Mouse (Mus musculus): ENCODE measurements around the gene Serpinf1. TPM values are rescaled to one million over a fixed set of nuclear protein-coding genes. Genes with fewer than 3 reads are reported as not detected.

Serpinf1 gene
- polyA plus RNA-seq, 1 experiment from 2014 or later: 50.9 TPM

DNA sequence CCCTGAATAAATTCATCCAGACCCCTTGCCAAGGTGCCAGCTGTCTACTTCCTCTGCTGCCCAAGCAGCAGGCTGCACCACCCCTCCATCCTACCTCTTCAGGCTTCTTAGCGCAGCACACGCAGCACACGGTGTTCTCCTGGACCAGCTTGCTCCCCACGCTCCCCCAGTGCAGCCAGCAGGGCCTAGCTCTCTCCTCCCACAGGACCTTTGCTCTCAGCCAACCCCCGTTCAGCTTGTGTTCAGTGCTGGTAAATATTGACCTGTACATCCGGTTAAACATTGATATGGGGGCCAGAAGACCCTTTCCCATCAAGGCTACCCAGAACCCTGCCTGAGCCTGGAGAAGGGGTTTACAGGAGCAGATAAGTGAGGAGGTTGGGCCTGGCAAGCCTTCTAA lies 16.9 kb upstream of the Serpinf1 start, which contains the start of gene Serpinf2:
Gene Serpinf2, minus strand, starts transcription at position 229 of the 400 bp plus-strand sequence.
- 79% methylated on average over 6 of the region's 6 CpGs for WGBS (ENCODE audit: insufficient replicate concordance)
- no peak within 1 kb of the TSS for H3K4me2 ChIP-seq
- H3K9ac ChIP-seq (ENCODE audit: low read depth, low read length): no peak within 1 kb of the TSS
- H3K36me3 ChIP-seq (ENCODE audit: control insufficient read depth, insufficient read depth, low read length): 0 out of 2 replicates have a peak, but pooled peaks cover 2% of the 10 kb centered on the region
- H3K4me3 ChIP-seq (ENCODE audit: low read depth, low read length): no peak within 1 kb of the TSS
- no peak for ATAC-seq (replicated peaks; ENCODE audit: insufficient number of reproducible peaks, low FRiP score, low TSS enrichment)
- peaks cover 6% of the 10 kb centered on the region for H3K4me1 ChIP-seq (ENCODE audit: control insufficient read depth, insufficient read depth, low read length)
- no peak within 1 kb of the TSS for H3K27ac ChIP-seq (ENCODE audit: low read depth, low read length)
- H3K27me3 ChIP-seq (ENCODE audit: control insufficient read depth, insufficient read depth, low read length): no peaks in the 10 kb centered on the region
- peaks cover under 1% of the 10 kb centered on the region; the same call in 1 of the 2 replicates for H3K9me3 ChIP-seq (replicated peaks; ENCODE audit: control insufficient read depth, low read length)

DNA sequence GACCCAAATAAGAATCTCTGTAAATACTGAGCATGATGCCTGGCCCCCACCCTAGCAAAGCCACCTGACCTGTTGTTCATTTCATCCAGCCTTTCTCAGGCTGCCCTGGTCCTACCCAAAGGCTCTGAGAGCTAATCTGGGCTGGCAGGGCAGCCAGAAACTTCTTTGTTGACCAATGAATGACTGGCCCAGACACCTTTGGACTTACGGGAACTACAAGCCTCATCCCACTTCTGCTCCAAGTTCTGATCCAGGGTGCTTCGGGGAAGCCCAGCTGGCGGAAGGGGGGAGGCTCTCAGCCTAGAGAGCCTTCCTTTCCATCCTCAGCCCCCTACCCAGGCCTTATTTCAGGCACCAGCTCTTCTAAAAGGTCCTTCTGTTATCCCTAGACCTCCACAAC lies 16.3 kb upstream of the Serpinf1 start:
- no peaks in the 10 kb centered on the region for H3K27me3 ChIP-seq (ENCODE audit: control insufficient read depth, insufficient read depth, low read length)
- 0 out of 2 replicates have a peak, but pooled peaks cover 1% of the 10 kb centered on the region for H3K36me3 ChIP-seq (ENCODE audit: control insufficient read depth, insufficient read depth, low read length)
- no peak overlapping the region for H3K4me2 ChIP-seq
- H3K9ac ChIP-seq (ENCODE audit: low read depth, low read length): no peak overlapping the region
- no peak for ATAC-seq (replicated peaks; ENCODE audit: insufficient number of reproducible peaks, low FRiP score, low TSS enrichment)
- H3K27ac ChIP-seq (ENCODE audit: low read depth, low read length): no peak overlapping the region
- peaks cover 4% of the 10 kb centered on the region; the same call in 1 of the 2 replicates for H3K9me3 ChIP-seq (replicated peaks; ENCODE audit: control insufficient read depth, low read length)
- H3K4me3 ChIP-seq (ENCODE audit: low read depth, low read length): no peak overlapping the region
- WGBS (ENCODE audit: insufficient replicate concordance): 82% methylated on average over 3 of the region's 3 CpGs
- peaks cover 4% of the 10 kb centered on the region for H3K4me1 ChIP-seq (ENCODE audit: control insufficient read depth, insufficient read depth, low read length)

DNA sequence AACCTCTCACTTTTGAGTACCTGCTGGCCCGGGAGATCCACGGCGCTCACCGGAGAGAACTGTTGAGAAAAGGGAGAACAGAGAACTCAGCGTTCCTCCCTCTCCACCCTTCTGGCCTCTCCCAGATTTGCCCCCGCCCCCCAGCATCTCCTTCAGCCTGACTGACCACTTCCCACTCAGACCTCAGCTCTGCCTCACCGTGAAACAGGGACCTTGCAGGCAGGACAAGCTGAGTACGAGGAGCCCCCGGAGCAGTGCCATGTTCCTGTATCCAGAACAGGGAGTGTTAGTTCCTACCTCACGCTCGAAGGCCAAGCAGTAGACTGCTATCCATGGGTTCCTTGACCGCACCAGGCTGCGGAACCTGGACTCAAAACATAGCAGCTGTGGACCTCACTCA lies 15.7 kb upstream of the Serpinf1 start:
- Histone ChIP-seq H3K4me1 (ENCODE audit: control insufficient read depth, insufficient read depth, low read length) (peaks cover 4% of the 10 kb centered on the region; the same call in 1 of the 2 replicates), H3K4me3 (ENCODE audit: low read depth, low read length) (no peak overlapping the region), H3K4me2 (no peak overlapping the region), H3K27ac (ENCODE audit: low read depth, low read length) (no peak overlapping the region), H3K9me3 (replicated peaks; ENCODE audit: control insufficient read depth, low read length) (peaks cover 4% of the 10 kb centered on the region; the same call in 1 of the 2 replicates), H3K9ac (ENCODE audit: low read depth, low read length) (no peak overlapping the region), H3K27me3 (ENCODE audit: control insufficient read depth, insufficient read depth, low read length) (no peaks in the 10 kb centered on the region), H3K36me3 (ENCODE audit: control insufficient read depth, insufficient read depth, low read length) (no peaks in the 10 kb centered on the region)
- WGBS (ENCODE audit: insufficient replicate concordance): 76% methylated on average over 13 of the region's 13 CpGs
- ATAC-seq (replicated peaks; ENCODE audit: insufficient number of reproducible peaks, low FRiP score, low TSS enrichment): no peak

DNA sequence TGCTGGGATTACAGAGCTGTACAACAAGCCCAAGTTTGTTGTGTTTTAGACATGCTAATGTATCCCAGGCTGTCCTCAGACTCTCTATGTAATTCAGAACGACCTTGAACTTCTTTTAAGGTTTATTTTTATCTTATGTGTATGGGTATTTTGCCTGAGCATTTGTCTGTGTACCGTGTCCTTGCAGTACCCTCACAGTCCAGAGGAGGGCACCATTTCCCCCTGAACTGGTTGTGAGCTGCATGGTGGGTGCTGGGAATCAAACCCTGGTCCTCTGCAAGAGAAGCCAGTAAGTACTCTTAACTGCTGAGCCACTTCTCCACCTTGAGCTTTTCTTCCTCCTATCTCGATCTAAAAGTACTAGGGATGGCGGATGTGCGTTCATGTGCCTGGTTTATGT lies 11.6 kb upstream of the Serpinf1 start:
- peaks cover 4% of the 10 kb centered on the region; the same call in 1 of the 2 replicates for H3K4me1 ChIP-seq (ENCODE audit: control insufficient read depth, insufficient read depth, low read length)
- 84% methylated on average over 5 of the region's 5 CpGs for WGBS (ENCODE audit: insufficient replicate concordance)
- no peak overlapping the region for H3K4me2 ChIP-seq
- ATAC-seq (replicated peaks; ENCODE audit: insufficient number of reproducible peaks, low FRiP score, low TSS enrichment): no peak
- no peak overlapping the region for H3K4me3 ChIP-seq (ENCODE audit: low read depth, low read length)
- no peak overlapping the region for H3K27ac ChIP-seq (ENCODE audit: low read depth, low read length)
- no peaks in the 10 kb centered on the region for H3K36me3 ChIP-seq (ENCODE audit: control insufficient read depth, insufficient read depth, low read length)
- H3K9ac ChIP-seq (ENCODE audit: low read depth, low read length): no peak overlapping the region
- no peaks in the 10 kb centered on the region for H3K27me3 ChIP-seq (ENCODE audit: control insufficient read depth, insufficient read depth, low read length)
- H3K9me3 ChIP-seq (replicated peaks; ENCODE audit: control insufficient read depth, low read length): peaks cover 4% of the 10 kb centered on the region; the same call in 1 of the 2 replicates

DNA sequence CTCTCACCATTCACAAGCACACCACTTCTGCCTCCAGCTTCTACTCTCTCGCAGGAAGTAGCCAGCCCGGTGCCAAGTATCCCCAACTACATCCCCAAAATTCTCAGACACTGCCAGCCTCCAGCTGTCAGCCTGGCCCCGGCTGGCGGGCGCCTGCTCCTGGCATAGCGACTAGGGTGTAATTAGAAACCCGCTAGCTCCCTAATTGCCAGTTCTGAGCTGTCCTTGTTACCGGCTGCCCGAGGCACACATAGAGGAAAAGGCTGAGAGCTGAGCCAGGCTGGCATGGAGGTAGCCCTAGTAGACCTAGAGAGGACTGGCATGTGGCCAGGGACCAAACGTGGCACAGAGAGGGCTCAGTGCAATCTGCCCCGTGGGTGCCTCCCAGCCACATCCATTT lies 8.8 kb upstream of the Serpinf1 start:
- Histone ChIP-seq H3K27ac (ENCODE audit: low read depth, low read length) (no peak overlapping the region), H3K9me3 (replicated peaks; ENCODE audit: control insufficient read depth, low read length) (peaks cover 4% of the 10 kb centered on the region; the same call in 1 of the 2 replicates), H3K9ac (ENCODE audit: low read depth, low read length) (no peak overlapping the region), H3K27me3 (ENCODE audit: control insufficient read depth, insufficient read depth, low read length) (no peaks in the 10 kb centered on the region), H3K4me2 (no peak overlapping the region), H3K4me3 (ENCODE audit: low read depth, low read length) (no peak overlapping the region), H3K4me1 (ENCODE audit: control insufficient read depth, insufficient read depth, low read length) (no peaks in the 10 kb centered on the region), H3K36me3 (ENCODE audit: control insufficient read depth, insufficient read depth, low read length) (no peaks in the 10 kb centered on the region)
- 79% methylated on average over 11 of the region's 11 CpGs for WGBS (ENCODE audit: insufficient replicate concordance)
- ATAC-seq (replicated peaks; ENCODE audit: insufficient number of reproducible peaks, low FRiP score, low TSS enrichment): no peak

DNA sequence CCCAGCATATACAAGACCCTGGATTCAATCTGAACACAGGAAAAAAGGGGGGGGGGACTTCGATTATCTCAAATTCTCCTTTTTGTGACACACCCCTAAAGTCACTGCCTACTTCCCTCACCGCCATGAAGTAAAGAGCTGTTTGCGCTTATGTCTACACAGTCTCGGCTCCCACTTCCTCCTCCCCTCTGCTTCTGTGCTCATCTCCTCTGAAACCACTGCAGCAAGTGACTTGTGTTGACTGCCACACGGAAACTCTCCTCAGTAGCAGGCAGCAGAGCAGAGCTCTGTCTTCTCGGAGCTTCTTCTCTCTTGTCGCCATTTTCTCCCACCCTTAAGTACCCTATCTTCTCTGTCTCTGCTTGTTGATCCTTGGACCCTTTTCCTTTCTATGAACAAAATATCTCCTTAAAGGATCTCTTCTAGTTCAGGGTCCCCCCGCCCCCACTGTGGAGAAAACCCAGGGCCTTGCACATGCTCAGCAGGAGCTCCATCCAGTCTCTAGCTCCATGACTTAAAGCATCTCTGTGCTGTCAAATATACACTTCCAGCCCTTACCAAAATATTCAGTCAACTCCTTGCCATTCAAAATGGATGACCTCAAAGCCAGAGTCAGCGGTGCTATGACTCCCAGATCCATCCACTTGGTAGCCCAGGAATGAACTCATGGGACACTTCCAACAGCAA lies 6.7 kb upstream of the Serpinf1 start:
- Histone ChIP-seq H3K4me3 (ENCODE audit: low read depth, low read length) (no peak overlapping the region), H3K9ac (ENCODE audit: low read depth, low read length) (no peak overlapping the region), H3K9me3 (replicated peaks; ENCODE audit: control insufficient read depth, low read length) (peaks cover 2% of the 10 kb centered on the region; the same call in 1 of the 2 replicates), H3K4me2 (no peak overlapping the region), H3K27ac (ENCODE audit: low read depth, low read length) (no peak overlapping the region), H3K4me1 (ENCODE audit: control insufficient read depth, insufficient read depth, low read length) (no peaks in the 10 kb centered on the region), H3K27me3 (ENCODE audit: control insufficient read depth, insufficient read depth, low read length) (no peaks in the 10 kb centered on the region), H3K36me3 (ENCODE audit: control insufficient read depth, insufficient read depth, low read length) (no peaks in the 10 kb centered on the region)
- 73% methylated on average over 9 of the region's 9 CpGs for WGBS (ENCODE audit: insufficient replicate concordance)
- ATAC-seq (replicated peaks; ENCODE audit: insufficient number of reproducible peaks, low FRiP score, low TSS enrichment): no peak

DNA sequence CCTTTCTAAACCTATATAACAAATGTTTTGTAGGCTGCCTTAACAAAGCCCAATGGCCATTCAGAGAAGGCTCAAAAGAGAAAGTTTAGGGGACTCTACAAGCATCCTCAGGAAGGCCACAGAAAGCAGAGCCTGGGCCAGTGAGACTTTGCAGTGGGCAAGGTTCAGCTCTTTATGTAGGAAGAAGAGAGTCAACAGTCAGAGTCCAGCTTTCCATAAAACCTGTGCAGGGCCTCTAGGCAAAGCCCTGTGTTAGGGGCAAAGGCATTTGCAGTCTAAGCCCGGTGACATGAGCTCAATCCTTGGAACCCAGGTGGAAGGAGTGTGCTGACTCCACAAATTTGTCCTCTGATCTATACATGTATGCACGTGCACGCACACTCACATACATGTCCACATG lies 2.0 kb upstream of the Serpinf1 start:
- Histone ChIP-seq H3K4me3 (ENCODE audit: low read depth, low read length) (no peak overlapping the region), H3K36me3 (ENCODE audit: control insufficient read depth, insufficient read depth, low read length) (no peaks in the 10 kb centered on the region), H3K9ac (ENCODE audit: low read depth, low read length) (no peak overlapping the region), H3K27me3 (ENCODE audit: control insufficient read depth, insufficient read depth, low read length) (no peaks in the 10 kb centered on the region), H3K4me1 (ENCODE audit: control insufficient read depth, insufficient read depth, low read length) (peaks cover 7% of the 10 kb centered on the region; the same call in 1 of the 2 replicates), H3K27ac (ENCODE audit: low read depth, low read length) (no peak overlapping the region), H3K9me3 (replicated peaks; ENCODE audit: control insufficient read depth, low read length) (no peaks in the 10 kb centered on the region), H3K4me2 (no peak overlapping the region)
- WGBS (ENCODE audit: insufficient replicate concordance): 84% methylated on average over 3 of the region's 3 CpGs
- no peak for ATAC-seq (replicated peaks; ENCODE audit: insufficient number of reproducible peaks, low FRiP score, low TSS enrichment)

DNA sequence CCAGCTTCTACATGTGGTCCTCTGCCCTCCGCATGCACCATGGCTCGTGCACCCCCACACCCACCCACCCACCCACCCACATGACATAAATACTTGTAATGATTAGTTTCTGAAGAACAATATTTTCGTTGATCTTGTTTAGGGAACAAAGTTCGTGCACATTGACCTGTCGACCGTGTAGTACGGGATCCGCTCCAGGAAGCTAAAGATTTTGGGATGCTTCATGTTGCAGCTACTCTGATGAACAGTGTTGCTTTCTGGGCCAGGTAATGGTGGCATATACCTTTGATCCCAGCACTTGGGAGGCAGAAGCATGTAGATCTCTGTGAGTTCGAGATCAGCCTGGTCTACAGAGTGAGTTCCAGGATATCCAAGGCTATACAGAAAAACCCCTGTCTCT lies 1.5 kb upstream of the Serpinf1 start:
- Histone ChIP-seq H3K4me1 (ENCODE audit: control insufficient read depth, insufficient read depth, low read length) (peaks cover 7% of the 10 kb centered on the region; the same call in 1 of the 2 replicates), H3K27me3 (ENCODE audit: control insufficient read depth, insufficient read depth, low read length) (no peaks in the 10 kb centered on the region), H3K9me3 (replicated peaks; ENCODE audit: control insufficient read depth, low read length) (no peaks in the 10 kb centered on the region), H3K4me3 (ENCODE audit: low read depth, low read length) (no peak overlapping the region), H3K4me2 (no peak overlapping the region), H3K27ac (ENCODE audit: low read depth, low read length) (no peak overlapping the region), H3K9ac (ENCODE audit: low read depth, low read length) (no peak overlapping the region), H3K36me3 (ENCODE audit: control insufficient read depth, insufficient read depth, low read length) (no peaks in the 10 kb centered on the region)
- 85% methylated on average over 9 of the region's 9 CpGs for WGBS (ENCODE audit: insufficient replicate concordance)
- no peak for ATAC-seq (replicated peaks; ENCODE audit: insufficient number of reproducible peaks, low FRiP score, low TSS enrichment)

DNA sequence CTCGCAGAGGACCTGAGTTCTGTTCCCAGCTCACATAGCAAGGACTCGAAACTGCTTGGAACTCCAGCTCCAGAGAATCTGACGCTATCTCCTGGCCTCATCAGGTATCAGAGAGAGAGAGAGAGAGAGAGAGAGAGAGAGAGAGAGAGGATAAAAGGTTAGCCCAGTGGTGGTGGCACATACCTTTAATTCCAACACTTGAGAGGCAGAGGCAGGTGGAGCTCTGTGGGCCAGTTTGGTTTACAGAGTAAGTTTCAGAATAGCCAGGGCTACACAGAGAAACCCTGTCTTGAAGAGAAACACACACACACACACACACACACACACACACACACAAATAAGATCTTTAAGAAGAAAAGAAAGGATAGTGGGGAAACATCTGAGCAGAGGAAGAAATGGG lies 590 bp upstream of the Serpinf1 start:
- peaks cover 7% of the 10 kb centered on the region; the same call in 1 of the 2 replicates for H3K4me1 ChIP-seq (ENCODE audit: control insufficient read depth, insufficient read depth, low read length)
- no peaks in the 10 kb centered on the region for H3K36me3 ChIP-seq (ENCODE audit: control insufficient read depth, insufficient read depth, low read length)
- no peak for ATAC-seq (replicated peaks; ENCODE audit: insufficient number of reproducible peaks, low FRiP score, low TSS enrichment)
- H3K4me2 ChIP-seq: no peak overlapping the region
- H3K9me3 ChIP-seq (replicated peaks; ENCODE audit: control insufficient read depth, low read length): no peaks in the 10 kb centered on the region
- H3K9ac ChIP-seq (ENCODE audit: low read depth, low read length): no peak overlapping the region
- H3K27me3 ChIP-seq (ENCODE audit: control insufficient read depth, insufficient read depth, low read length): no peaks in the 10 kb centered on the region
- H3K4me3 ChIP-seq (ENCODE audit: low read depth, low read length): no peak overlapping the region
- no peak overlapping the region for H3K27ac ChIP-seq (ENCODE audit: low read depth, low read length)
- 87% methylated on average over 3 of the region's 3 CpGs for WGBS (ENCODE audit: insufficient replicate concordance)

All from heart, embryonic 11.5 days (tissue).